Mouse (Mus musculus) midbrain, embryonic 16.5 days (tissue): ENCODE data around the gene Ppp2r5d. TPM values are rescaled to one million over a fixed set of nuclear protein-coding genes. Genes with fewer than 3 reads are reported as not detected.

Experiments used
- ATAC-seq: fragments of 200-750 bp; cut with Nextera tagmentation; 2 replicates; pipeline ENCODE4 v1.8.0; 2017; ENCODE audit warnings: moderate TSS enrichment
- H3K27ac ChIP-seq: fragments of 300-500 bp; sonication (generic); 2 replicates; pipeline ENCODE4 v1.5.1; 2014; ENCODE audit warnings: mild to moderate bottlenecking, low read length, mixed read lengths
- H3K27me3 ChIP-seq: fragments of 300-500 bp; sonication (generic); 2 replicates; pipeline ENCODE4 v1.6.1; 2014; ENCODE audit warnings: low read depth, low read length, mixed read lengths; ENCODE audit not compliant: control insufficient read depth, insufficient read depth
- H3K36me3 ChIP-seq: fragments of 300-500 bp; sonication (generic); 2 replicates; pipeline ENCODE4 v1.6.1; 2014; ENCODE audit warnings: mild to moderate bottlenecking, low read length, moderate library complexity, mixed read lengths; ENCODE audit not compliant: control insufficient read depth, insufficient read depth
- H3K4me1 ChIP-seq: fragments of 300-500 bp; sonication (generic); 2 replicates; pipeline ENCODE4 v1.6.1; 2014; ENCODE audit warnings: mild to moderate bottlenecking, low read length, mixed read lengths; ENCODE audit not compliant: control insufficient read depth, insufficient read depth
- H3K4me2 ChIP-seq: fragments of 300-500 bp; sonication (generic); 2 replicates; pipeline ENCODE4 v1.6.1; 2014; ENCODE audit warnings: mild to moderate bottlenecking, low read length, mixed read lengths
- H3K4me3 ChIP-seq: fragments of 300-500 bp; sonication (generic); 2 replicates; pipeline ENCODE4 v1.5.1; 2014; ENCODE audit warnings: low read depth, mild to moderate bottlenecking, low read length, moderate library complexity, mixed read lengths
- H3K9ac ChIP-seq: fragments of 300-500 bp; sonication (generic); 2 replicates; pipeline ENCODE4 v1.6.1; 2014; ENCODE audit warnings: low read depth, low read length, mixed read lengths
- H3K9me3 ChIP-seq: fragments of 300-500 bp; sonication (generic); replicated peaks from 2 replicates; pipeline ENCODE4 v1.6.1; 2014; ENCODE audit warnings: mild to moderate bottlenecking, low read length, mixed read lengths; ENCODE audit not compliant: control insufficient read depth, poor library complexity, severe bottlenecking
- WGBS: fragments of 180-500 bp; shearing (Covaris S2); extraction: QIAGEN DNeasy Blood & Tissue Kit; methylation state at CpG from one replicate; pipeline ENCODE4 v1.1.7; 2014; 5-methylcytosine and 5-hydroxymethylcytosine counted together
- polyA plus RNA-seq: library from polyadenylated mRNA; unstranded; fragments of >200 nt; fragmentation: Nextera tagmentation; extraction: Ambion mirVana; gene quantifications from 2 replicates; pipeline ENCODE4 v1.2.1, GENCODE M21; 2015

Gene Ppp2r5d
- polyA plus RNA-seq, 1 experiment from 2014 or later, result 102 TPM

GRCm38 (mm10) chr17:46742986-46743385 is 38.1 kb upstream of the Ppp2r5d start:
- Histone ChIP-seq H3K27ac (no peak overlapping the region), H3K4me3 (no peak overlapping the region), H3K4me1 (no peaks in the 10 kb centered on the region), H3K36me3 (peaks cover 6% of the 10 kb centered on the region), H3K9ac (no peak overlapping the region), H3K4me2 (no peak overlapping the region), H3K27me3 (no peaks in the 10 kb centered on the region), H3K9me3 (no peaks in the 10 kb centered on the region)
- no peak for ATAC-seq
- 94% methylated on average over 9 of the region's 9 CpGs for WGBS

- Histone ChIP-seq H3K36me3 (peaks cover 6% of the 10 kb centered on the region), H3K9ac (no peak overlapping the region), H3K4me3 (no peak overlapping the region), H3K27ac (no peak overlapping the region), H3K27me3 (no peaks in the 10 kb centered on the region), H3K4me1 (no peaks in the 10 kb centered on the region), H3K4me2 (no peak overlapping the region), H3K9me3 (no peaks in the 10 kb centered on the region)
- ATAC-seq, result no peak
- 94% methylated on average over 6 of the region's 6 CpGs for WGBS
These were observed 36.4 kb upstream of the Ppp2r5d start for GRCm38 (mm10) chr17:46741305-46741704.

GRCm38 (mm10) chr17:46736160-46736559 is 31.2 kb upstream of the Ppp2r5d start:
- Histone ChIP-seq H3K4me3 (no peak overlapping the region), H3K4me1 (no peaks in the 10 kb centered on the region), H3K4me2 (no peak overlapping the region), H3K27ac (no peak overlapping the region), H3K27me3 (no peaks in the 10 kb centered on the region), H3K9ac (no peak overlapping the region), H3K9me3 (no peaks in the 10 kb centered on the region), H3K36me3 (no peaks in the 10 kb centered on the region; the same call in none of the 2 replicates)
- WGBS, result 69% methylated on average over 10 of the region's 10 CpGs
- no peak for ATAC-seq

- WGBS, result 88% methylated on average over 7 of the region's 7 CpGs
- Histone ChIP-seq H3K4me2 (no peak overlapping the region), H3K27ac (no peak overlapping the region), H3K4me1 (no peaks in the 10 kb centered on the region), H3K4me3 (no peak overlapping the region), H3K36me3 (no peaks in the 10 kb centered on the region; the same call in none of the 2 replicates), H3K9ac (no peak overlapping the region), H3K27me3 (no peaks in the 10 kb centered on the region), H3K9me3 (no peaks in the 10 kb centered on the region)
- no peak for ATAC-seq
These were observed 30.4 kb upstream of the Ppp2r5d start for GRCm38 (mm10) chr17:46735287-46735686.

- H3K4me2 ChIP-seq, result no peak overlapping the region
- ATAC-seq, result no peak
- H3K4me1 ChIP-seq, result no peaks in the 10 kb centered on the region
- no peak overlapping the region for H3K9ac ChIP-seq
- WGBS, result 87% methylated on average over 3 of the region's 3 CpGs
- peaks cover 1% of the 10 kb centered on the region; the same call in 1 of the 2 replicates for H3K27me3 ChIP-seq
- H3K9me3 ChIP-seq, result no peaks in the 10 kb centered on the region
- H3K4me3 ChIP-seq, result no peak overlapping the region
- H3K27ac ChIP-seq, result no peak overlapping the region
- no peaks in the 10 kb centered on the region; the same call in none of the 2 replicates for H3K36me3 ChIP-seq
These were observed 29.1 kb upstream of the Ppp2r5d start for GRCm38 (mm10) chr17:46734055-46734454.

GRCm38 (mm10) chr17:46728904-46729318 is 24.0 kb upstream of the Ppp2r5d start, which contains the start of gene Gnmt:
Gene Gnmt, minus strand, starts transcription at chr17:46729168.
- WGBS, result 17% methylated on average over 24 of the region's 24 CpGs
- no peak within 1 kb of the TSS for H3K4me3 ChIP-seq
- H3K27ac ChIP-seq, result no peak within 1 kb of the TSS
- peaks cover 4% of the 10 kb centered on the region; the same call in 1 of the 2 replicates for H3K36me3 ChIP-seq
- H3K9me3 ChIP-seq, result no peaks in the 10 kb centered on the region
- no peaks in the 10 kb centered on the region for H3K4me1 ChIP-seq
- H3K27me3 ChIP-seq, result peaks cover 2% of the 10 kb centered on the region; the same call in 1 of the 2 replicates
- peak; percentile 37; the same call in 1 of the 2 replicates for ATAC-seq
- 0 out of 2 replicates have a peak within 1 kb of the TSS, but pooled peaks have one; percentile 27 for H3K9ac ChIP-seq
- H3K4me2 ChIP-seq, result no peak within 1 kb of the TSS

GRCm38 (mm10) chr17:46728496-46728895 is 23.6 kb upstream of the Ppp2r5d start:
- Histone ChIP-seq H3K9me3 (no peaks in the 10 kb centered on the region), H3K36me3 (peaks cover 4% of the 10 kb centered on the region; the same call in 1 of the 2 replicates), H3K27me3 (peaks cover 2% of the 10 kb centered on the region; the same call in 1 of the 2 replicates), H3K4me3 (no peak overlapping the region), H3K4me2 (no peak overlapping the region), H3K9ac (0 out of 2 replicates have a peak overlapping the region, but pooled peaks have one; percentile 27), H3K27ac (no peak overlapping the region), H3K4me1 (no peaks in the 10 kb centered on the region)
- 55% methylated on average over 11 of the region's 11 CpGs for WGBS
- no peak for ATAC-seq

- H3K27ac ChIP-seq, result no peak overlapping the region
- 40% methylated on average over 6 of the region's 6 CpGs for WGBS
- no peaks in the 10 kb centered on the region for H3K9me3 ChIP-seq
- H3K4me1 ChIP-seq, result no peaks in the 10 kb centered on the region
- peaks cover 2% of the 10 kb centered on the region; the same call in 1 of the 2 replicates for H3K27me3 ChIP-seq
- H3K36me3 ChIP-seq, result peaks cover 4% of the 10 kb centered on the region; the same call in 1 of the 2 replicates
- H3K4me3 ChIP-seq, result no peak overlapping the region
- no peak overlapping the region for H3K4me2 ChIP-seq
- ATAC-seq, result no peak
- H3K9ac ChIP-seq, result no peak overlapping the region
These were observed 23.1 kb upstream of the Ppp2r5d start for GRCm38 (mm10) chr17:46728021-46728420.

GRCm38 (mm10) chr17:46727271-46727670 is 22.4 kb upstream of the Ppp2r5d start:
- no peaks in the 10 kb centered on the region for H3K4me1 ChIP-seq
- H3K27me3 ChIP-seq, result peaks cover 2% of the 10 kb centered on the region; the same call in 1 of the 2 replicates
- ATAC-seq, result no peak
- H3K9me3 ChIP-seq, result no peaks in the 10 kb centered on the region
- no peak overlapping the region for H3K9ac ChIP-seq
- WGBS, result 91% methylated on average over 11 of the region's 11 CpGs
- peaks cover 4% of the 10 kb centered on the region; the same call in 1 of the 2 replicates for H3K36me3 ChIP-seq
- H3K4me2 ChIP-seq, result no peak overlapping the region
- H3K27ac ChIP-seq, result no peak overlapping the region
- no peak overlapping the region for H3K4me3 ChIP-seq
